Mouse (Mus musculus) G1E (cell line): ENCODE measurements at regions not wholly inside any gene's neighbourhood (a gene's known extent, or its start where the extent isn't known, plus 50 kb on each side); places are given as distances from the start of the nearest gene placed in this dataset.

ENCODE experiments used
- CTCF ChIP-seq: IDR thresholded peaks from 2 replicates; pipeline ENCODE4 v1.5.1; 2012; ENCODE audit warnings: low read depth, low read length, inconsistent platforms, mixed read lengths
- GATA1 ChIP-seq: IDR thresholded peaks from 2 replicates; pipeline ENCODE4 v1.6.1; 2012; ENCODE audit warnings: borderline replicate concordance, low read length, inconsistent platforms, mixed read lengths
- POLR2AphosphoS5 ChIP-seq: IDR thresholded peaks from 2 replicates; pipeline ENCODE4 v1.6.1; 2012; ENCODE audit warnings: low read depth, low read length, inconsistent platforms; ENCODE audit not compliant: insufficient replicate concordance
- TAL1 ChIP-seq: conservative IDR thresholded peaks from 2 replicates; pipeline ENCODE4 v1.6.1; 2012; ENCODE audit warnings: low read depth, low read length, inconsistent platforms, mixed read lengths

GRCm38 (mm10) chr17:75776611-75777010, 224.9 kb upstream of the Fam98a start:
- no peak for TF ChIP-seq CTCF
- TF ChIP-seq TAL1 = no peak
- TF ChIP-seq GATA1 = no peak
- no peak for TF ChIP-seq POLR2AphosphoS5
